Mouse (Mus musculus): ENCODE data around the gene Usp7. TPM values are rescaled to one million over a fixed set of nuclear protein-coding genes. Genes with fewer than 3 reads are reported as not detected.
A peak's percentile ranks its signal among the peaks of the same experiment; 100 is the strongest.
"Not testable (repeated sequence)": the region's sequence is repeated elsewhere in the genome, so short reads cannot be mapped to it uniquely, and the experiment has no call there.

Usp7 gene
- polyA plus RNA-seq, 1 experiment from 2014 or later: 38.8 TPM

DNA sequence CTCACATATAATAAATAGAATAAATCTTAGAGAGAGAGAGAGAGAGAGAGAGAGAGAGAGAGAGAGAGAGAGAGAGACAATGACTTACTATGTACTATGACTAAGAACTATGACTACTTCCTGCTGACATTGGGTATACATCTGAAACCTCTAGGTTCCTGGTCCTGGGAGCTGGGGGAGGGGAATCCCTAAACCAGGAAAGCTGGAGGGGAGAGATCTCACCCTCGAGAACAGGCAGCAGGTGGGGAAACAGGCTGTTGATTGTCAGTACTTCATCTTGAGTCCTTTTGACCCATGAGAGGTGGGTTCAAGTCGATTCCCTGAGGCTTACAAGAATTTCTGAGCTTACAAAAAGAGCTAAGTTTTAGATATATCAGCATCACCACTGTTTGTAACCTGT, 14.9 kb downstream of the Usp7 start:
- ATAC-seq (ENCODE audit: insufficient read depth, low FRiP score, low TSS enrichment) (no peak), DNase-seq (ENCODE audit: low spot score) (no peak)
- 71% methylated on average over 2 of the region's 2 CpGs for WGBS
- Histone ChIP-seq H3K4me1 (ENCODE audit: control insufficient read depth, insufficient read depth, low read length) (no peaks in the 10 kb centered on the region), H3K27me3 (ENCODE audit: control insufficient read depth, insufficient read depth, low read length) (no peaks in the 10 kb centered on the region), H3K36me3 (ENCODE audit: control insufficient read depth, insufficient read depth, low read length) (no peaks in the 10 kb centered on the region), H3K9ac (ENCODE audit: low read length) (no peak overlapping the region), H3K4me3 (ENCODE audit: low read depth, low read length) (no peak overlapping the region), H3K4me2 (ENCODE audit: low read depth) (no peak overlapping the region), H3K9me3 (ENCODE audit: control insufficient read depth, low read length) (no peaks in the 10 kb centered on the region), H3K27ac (ENCODE audit: low read depth, low read length) (no peak overlapping the region)

DNA sequence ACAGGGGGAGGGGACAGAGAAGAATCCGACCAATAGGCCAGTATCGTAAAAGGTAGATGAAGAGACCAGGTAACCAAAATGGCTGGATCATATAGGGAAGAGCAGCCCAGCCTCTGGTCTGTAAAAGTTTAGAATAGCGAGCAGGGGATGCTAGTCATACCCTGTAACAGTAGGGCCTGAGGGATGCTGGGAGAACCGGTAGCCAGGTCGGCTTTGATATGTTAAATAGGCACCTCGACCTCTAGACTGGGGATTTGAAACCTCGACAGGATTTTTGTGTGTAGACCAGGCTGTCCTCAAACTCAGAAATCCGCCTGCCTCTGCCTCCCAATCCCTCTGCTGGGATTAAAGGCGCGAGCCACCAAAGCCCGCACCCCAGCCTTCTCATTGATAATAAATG, 15.5 kb downstream of the Usp7 start:
- Histone ChIP-seq H3K9ac (ENCODE audit: low read length) (no peak overlapping the region), H3K4me1 (ENCODE audit: control insufficient read depth, insufficient read depth, low read length) (no peaks in the 10 kb centered on the region), H3K36me3 (ENCODE audit: control insufficient read depth, insufficient read depth, low read length) (no peaks in the 10 kb centered on the region), H3K27me3 (ENCODE audit: control insufficient read depth, insufficient read depth, low read length) (no peaks in the 10 kb centered on the region), H3K4me2 (ENCODE audit: low read depth) (no peak overlapping the region), H3K4me3 (ENCODE audit: low read depth, low read length) (no peak overlapping the region), H3K9me3 (ENCODE audit: control insufficient read depth, low read length) (no peaks in the 10 kb centered on the region), H3K27ac (ENCODE audit: low read depth, low read length) (no peak overlapping the region)
- WGBS: 89% methylated on average over 11 of the region's 11 CpGs
- DNase-seq (ENCODE audit: low spot score): no peak
- no peak for ATAC-seq (ENCODE audit: insufficient read depth, low FRiP score, low TSS enrichment)

DNA sequence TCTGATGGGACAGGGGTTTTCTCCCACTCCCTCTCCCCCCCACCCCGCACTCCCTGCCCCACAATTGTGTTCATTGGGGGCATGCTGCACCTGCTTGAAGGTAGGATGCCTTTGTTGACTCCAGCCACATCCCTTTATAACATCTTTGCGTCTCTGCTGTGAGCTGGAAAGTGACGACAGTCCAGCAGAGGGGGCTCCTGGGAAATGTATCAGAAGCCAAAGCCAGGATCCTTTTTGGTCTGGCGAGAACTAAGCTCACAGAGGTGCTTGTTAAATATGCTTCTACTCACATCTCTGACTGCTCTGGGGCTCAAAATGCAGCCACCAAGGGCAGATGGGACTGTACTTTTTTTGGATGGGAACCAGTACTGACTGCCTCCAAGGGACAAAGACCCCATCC, 21.0 kb downstream of the Usp7 start:
- Histone ChIP-seq H3K9me3 (ENCODE audit: control insufficient read depth, low read length) (no peaks in the 10 kb centered on the region), H3K27ac (ENCODE audit: low read depth, low read length) (no peak overlapping the region), H3K4me3 (ENCODE audit: low read depth, low read length) (no peak overlapping the region), H3K27me3 (ENCODE audit: control insufficient read depth, insufficient read depth, low read length) (no peaks in the 10 kb centered on the region), H3K9ac (ENCODE audit: low read length) (no peak overlapping the region), H3K4me1 (ENCODE audit: control insufficient read depth, insufficient read depth, low read length) (no peaks in the 10 kb centered on the region), H3K4me2 (ENCODE audit: low read depth) (no peak overlapping the region), H3K36me3 (ENCODE audit: control insufficient read depth, insufficient read depth, low read length) (no peaks in the 10 kb centered on the region)
- DNase-seq (ENCODE audit: low spot score) (no peak), ATAC-seq (ENCODE audit: insufficient read depth, low FRiP score, low TSS enrichment) (no peak)
- 53% methylated on average over 4 of the region's 4 CpGs for WGBS

DNA sequence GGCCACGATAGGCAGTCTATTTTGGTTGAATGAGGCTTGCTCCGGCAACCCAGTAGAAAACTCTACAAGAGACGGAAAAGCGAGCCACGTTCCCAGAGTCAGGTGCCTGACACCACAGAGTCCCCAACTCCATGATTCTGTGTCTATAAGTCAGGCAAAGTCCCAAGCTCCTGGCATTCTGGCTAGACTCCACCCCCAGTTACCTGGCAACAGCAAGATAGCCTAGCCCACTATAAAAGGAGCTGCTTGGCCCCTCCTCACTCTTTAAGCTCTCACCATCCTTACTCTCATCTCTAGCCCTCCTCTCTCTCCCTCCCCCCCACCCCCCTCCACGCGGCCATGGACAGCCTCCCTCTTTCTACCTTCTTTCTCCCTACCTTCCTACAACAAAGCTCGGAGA, 21.8 kb downstream of the Usp7 start:
- WGBS: 52% methylated on average over 8 of the region's 8 CpGs
- H3K4me2 ChIP-seq (ENCODE audit: low read depth); H3K4me3 ChIP-seq (ENCODE audit: low read depth, low read length); H3K4me1 ChIP-seq (ENCODE audit: control insufficient read depth, insufficient read depth, low read length); DNase-seq (ENCODE audit: low spot score); H3K36me3 ChIP-seq (ENCODE audit: control insufficient read depth, insufficient read depth, low read length); ATAC-seq (ENCODE audit: insufficient read depth, low FRiP score, low TSS enrichment); H3K9me3 ChIP-seq (ENCODE audit: control insufficient read depth, low read length); H3K27ac ChIP-seq (ENCODE audit: low read depth, low read length); H3K27me3 ChIP-seq (ENCODE audit: control insufficient read depth, insufficient read depth, low read length); H3K9ac ChIP-seq (ENCODE audit: low read length): not testable (repeated sequence)

DNA sequence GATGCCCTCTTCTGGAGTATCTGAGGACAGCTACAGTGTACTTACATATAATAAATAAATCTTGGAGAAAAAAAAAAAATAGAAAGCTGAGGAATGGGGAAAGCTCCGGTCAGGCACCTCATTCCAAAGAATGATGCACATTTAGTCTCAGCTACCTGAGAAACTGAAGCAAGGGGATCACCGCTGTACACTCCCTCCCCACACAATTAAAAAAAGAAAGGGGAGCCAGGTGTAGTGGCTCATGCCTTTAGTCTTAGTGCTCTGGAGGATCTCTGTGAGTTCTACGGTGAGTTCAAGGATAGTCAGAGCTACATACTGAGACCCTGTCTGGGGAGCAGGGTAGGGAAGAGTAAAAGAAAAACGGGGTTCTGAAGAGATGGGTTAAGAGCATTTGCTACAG, 22.6 kb downstream of the Usp7 start:
- 69% methylated on average over 4 of the region's 4 CpGs for WGBS
- Histone ChIP-seq H3K27ac (ENCODE audit: low read depth, low read length) (no peak overlapping the region), H3K9me3 (ENCODE audit: control insufficient read depth, low read length) (no peaks in the 10 kb centered on the region), H3K9ac (ENCODE audit: low read length) (no peak overlapping the region), H3K36me3 (ENCODE audit: control insufficient read depth, insufficient read depth, low read length) (no peaks in the 10 kb centered on the region), H3K27me3 (ENCODE audit: control insufficient read depth, insufficient read depth, low read length) (no peaks in the 10 kb centered on the region), H3K4me3 (ENCODE audit: low read depth, low read length) (no peak overlapping the region), H3K4me2 (ENCODE audit: low read depth) (no peak overlapping the region), H3K4me1 (ENCODE audit: control insufficient read depth, insufficient read depth, low read length) (no peaks in the 10 kb centered on the region)
- no peak for DNase-seq (ENCODE audit: low spot score)
- ATAC-seq (ENCODE audit: insufficient read depth, low FRiP score, low TSS enrichment): no peak

DNA sequence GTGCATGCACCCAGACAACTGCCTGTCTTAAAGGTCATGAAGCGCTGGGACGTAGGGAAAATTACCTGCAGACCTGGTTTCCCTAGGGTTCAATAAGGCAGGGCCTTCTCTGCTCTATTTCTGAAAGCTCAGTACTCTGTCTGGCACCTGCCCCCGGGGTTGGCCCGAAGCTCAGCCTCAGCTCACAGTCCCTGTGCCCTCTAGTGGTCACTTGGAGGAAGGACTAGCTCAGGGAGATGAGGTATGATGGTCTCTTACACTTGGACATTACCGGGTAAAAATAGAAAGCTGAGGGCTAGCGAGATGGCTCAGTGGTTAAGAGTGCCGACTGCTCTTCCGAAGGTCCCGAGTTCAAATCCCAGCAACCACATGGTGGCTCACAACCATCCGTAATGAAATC, 23.0 kb downstream of the Usp7 start:
- Histone ChIP-seq H3K9ac (ENCODE audit: low read length) (no peak overlapping the region), H3K4me2 (ENCODE audit: low read depth) (no peak overlapping the region), H3K36me3 (ENCODE audit: control insufficient read depth, insufficient read depth, low read length) (no peaks in the 10 kb centered on the region), H3K4me3 (ENCODE audit: low read depth, low read length) (no peak overlapping the region), H3K4me1 (ENCODE audit: control insufficient read depth, insufficient read depth, low read length) (no peaks in the 10 kb centered on the region), H3K9me3 (ENCODE audit: control insufficient read depth, low read length) (no peaks in the 10 kb centered on the region), H3K27ac (ENCODE audit: low read depth, low read length) (no peak overlapping the region), H3K27me3 (ENCODE audit: control insufficient read depth, insufficient read depth, low read length) (no peaks in the 10 kb centered on the region)
- 15% methylated on average over 10 of the region's 10 CpGs for WGBS
- DNase-seq (ENCODE audit: low spot score) (peak; percentile 66), ATAC-seq (ENCODE audit: insufficient read depth, low FRiP score, low TSS enrichment) (no peak)

DNA sequence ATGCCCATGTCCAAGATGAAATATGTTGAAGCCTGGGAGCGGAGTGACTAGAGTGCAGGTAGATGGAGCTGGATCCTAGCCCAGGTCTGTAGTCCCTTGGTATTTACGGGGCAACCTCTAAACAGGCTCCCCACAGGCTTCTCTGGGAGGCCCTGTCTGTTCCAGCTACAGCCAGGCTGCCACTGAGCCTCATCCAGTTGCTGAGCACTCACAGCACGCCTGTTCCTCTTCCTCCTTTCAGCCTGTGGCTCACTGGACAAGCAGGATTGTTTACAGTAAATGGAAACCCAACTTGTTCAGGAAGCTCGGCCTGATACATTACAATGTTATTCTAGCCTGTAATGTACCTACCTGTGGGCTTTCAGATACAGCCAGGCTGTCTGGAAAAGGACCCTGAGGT, 23.5 kb downstream of the Usp7 start:
- 71% methylated on average over 4 of the region's 4 CpGs for WGBS
- Histone ChIP-seq H3K4me3 (ENCODE audit: low read depth, low read length) (no peak overlapping the region), H3K4me2 (ENCODE audit: low read depth) (no peak overlapping the region), H3K9ac (ENCODE audit: low read length) (no peak overlapping the region), H3K36me3 (ENCODE audit: control insufficient read depth, insufficient read depth, low read length) (no peaks in the 10 kb centered on the region), H3K9me3 (ENCODE audit: control insufficient read depth, low read length) (no peaks in the 10 kb centered on the region), H3K27me3 (ENCODE audit: control insufficient read depth, insufficient read depth, low read length) (no peaks in the 10 kb centered on the region), H3K4me1 (ENCODE audit: control insufficient read depth, insufficient read depth, low read length) (no peaks in the 10 kb centered on the region), H3K27ac (ENCODE audit: low read depth, low read length) (no peak overlapping the region)
- DNase-seq (ENCODE audit: low spot score) (no peak), ATAC-seq (ENCODE audit: insufficient read depth, low FRiP score, low TSS enrichment) (no peak)

DNA sequence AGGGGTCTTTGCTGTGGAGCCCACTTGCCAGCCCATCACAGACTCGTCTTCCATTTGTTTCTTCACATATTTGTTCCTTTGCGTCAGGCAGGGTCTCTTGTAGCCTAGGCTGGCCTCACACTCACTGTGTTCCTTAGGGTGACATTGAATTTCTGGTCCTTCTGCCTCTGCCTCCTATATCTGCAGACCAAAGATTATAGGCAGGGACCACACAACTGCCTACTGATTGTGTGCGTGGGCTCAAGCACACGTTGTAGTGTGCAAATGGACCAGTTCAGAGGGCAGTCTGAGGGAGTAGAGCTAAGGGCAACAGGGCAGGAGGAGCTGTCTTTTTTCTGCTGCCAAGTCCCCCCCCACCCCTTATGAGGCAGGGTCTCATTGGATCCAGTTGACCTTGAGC, 24.0 kb downstream of the Usp7 start:
- no peak overlapping the region for H3K4me3 ChIP-seq (ENCODE audit: low read depth, low read length)
- H3K27ac ChIP-seq (ENCODE audit: low read depth, low read length): no peak overlapping the region
- H3K4me2 ChIP-seq (ENCODE audit: low read depth): no peak overlapping the region
- DNase-seq (ENCODE audit: low spot score): no peak
- no peaks in the 10 kb centered on the region for H3K4me1 ChIP-seq (ENCODE audit: control insufficient read depth, insufficient read depth, low read length)
- no peaks in the 10 kb centered on the region for H3K36me3 ChIP-seq (ENCODE audit: control insufficient read depth, insufficient read depth, low read length)
- H3K9me3 ChIP-seq (ENCODE audit: control insufficient read depth, low read length): no peaks in the 10 kb centered on the region
- WGBS: 89% methylated on average over 4 of the region's 4 CpGs
- no peaks in the 10 kb centered on the region for H3K27me3 ChIP-seq (ENCODE audit: control insufficient read depth, insufficient read depth, low read length)
- no peak overlapping the region for H3K9ac ChIP-seq (ENCODE audit: low read length)
- no peak for ATAC-seq (ENCODE audit: insufficient read depth, low FRiP score, low TSS enrichment)

DNA sequence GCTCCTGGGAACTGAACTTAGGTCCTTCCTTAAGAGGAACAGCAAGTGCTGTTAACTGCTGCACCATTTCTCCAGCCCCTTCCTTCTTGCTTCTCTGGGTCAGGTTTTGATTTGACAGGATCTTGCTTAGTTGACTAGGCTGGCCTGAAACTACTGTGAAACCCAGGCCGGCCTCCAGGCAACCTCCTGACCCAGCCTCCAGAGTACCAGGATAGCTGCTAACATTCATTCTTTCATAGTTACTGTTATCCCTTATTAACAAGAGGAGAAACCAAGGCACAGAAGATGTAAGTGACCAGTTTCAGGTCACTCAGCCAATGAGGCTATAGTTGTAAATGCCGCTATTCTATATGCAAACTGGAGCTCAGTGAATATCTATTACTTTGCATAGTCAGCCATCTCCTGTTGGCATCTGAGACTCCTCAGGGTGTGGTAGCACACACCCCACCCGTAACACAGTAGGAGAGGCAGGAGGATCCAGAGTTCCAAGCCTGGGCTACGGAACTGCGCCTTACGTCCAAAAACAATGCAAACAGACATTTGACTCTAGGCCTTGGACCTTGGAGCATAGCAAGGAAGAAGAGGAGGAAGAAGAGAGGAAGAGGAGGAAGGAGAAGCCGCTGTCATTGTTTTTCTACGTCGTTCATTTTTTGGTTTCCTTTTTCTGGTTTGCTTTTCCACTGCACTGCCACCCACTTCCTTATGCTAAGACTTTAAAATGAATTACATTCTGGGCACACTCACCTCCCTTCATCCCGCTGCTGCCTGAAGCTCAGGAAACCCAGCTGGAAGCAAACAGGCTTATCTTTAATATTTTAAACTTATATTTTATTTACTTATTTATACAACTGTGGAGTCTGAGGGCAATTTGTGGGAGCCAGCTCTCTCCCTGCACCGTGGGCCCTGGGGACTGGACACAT, 24.7 kb downstream of the Usp7 start:
- ATAC-seq (ENCODE audit: insufficient read depth, low FRiP score, low TSS enrichment) (no peak), DNase-seq (ENCODE audit: low spot score) (no peak)
- no peak overlapping the region for H3K27ac ChIP-seq (ENCODE audit: low read depth, low read length)
- no peak overlapping the region for H3K9ac ChIP-seq (ENCODE audit: low read length)
- no peak overlapping the region for H3K4me3 ChIP-seq (ENCODE audit: low read depth, low read length)
- H3K36me3 ChIP-seq (ENCODE audit: control insufficient read depth, insufficient read depth, low read length): no peaks in the 10 kb centered on the region
- H3K4me2 ChIP-seq (ENCODE audit: low read depth): no peak overlapping the region
- H3K4me1 ChIP-seq (ENCODE audit: control insufficient read depth, insufficient read depth, low read length): no peaks in the 10 kb centered on the region
- 89% methylated on average over 11 of the region's 11 CpGs for WGBS
- H3K9me3 ChIP-seq (ENCODE audit: control insufficient read depth, low read length): no peaks in the 10 kb centered on the region
- no peaks in the 10 kb centered on the region for H3K27me3 ChIP-seq (ENCODE audit: control insufficient read depth, insufficient read depth, low read length)

Data from neural tube, embryonic 11.5 days (tissue).